Mouse (Mus musculus) adrenal gland (tissue): Measurements from ENCODE around the gene Apoa1.

ENCODE experiments used
- intact Hi-C: fragments of 180-260 bp; cut with DNase I; formaldehyde crosslinking; loops from one replicate; pipeline ENCODE4 v1.15.1; 2025

The Apoa1 gene

DNA sequence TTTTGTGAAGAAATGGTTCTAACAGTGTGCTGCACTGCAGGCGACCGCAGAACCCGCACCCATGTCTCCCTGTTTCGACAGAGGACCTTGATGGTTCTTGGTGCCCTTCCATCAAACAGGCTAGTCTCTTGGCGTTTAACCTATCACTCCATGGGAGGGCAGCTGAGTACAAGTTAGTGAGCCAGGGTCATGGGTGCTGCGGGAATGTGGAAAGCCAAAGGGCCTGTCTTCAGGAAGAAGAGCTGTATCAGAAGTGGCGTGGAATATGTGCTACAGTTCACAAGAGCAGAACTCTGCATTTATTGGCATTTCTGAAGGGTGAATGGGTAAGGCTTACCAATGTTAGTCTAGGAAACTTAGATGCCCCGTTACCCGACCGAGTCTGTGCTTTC, 13.4 kb upstream of the Apoa1 start:
- intact Hi-C loops = no loop called here

DNA sequence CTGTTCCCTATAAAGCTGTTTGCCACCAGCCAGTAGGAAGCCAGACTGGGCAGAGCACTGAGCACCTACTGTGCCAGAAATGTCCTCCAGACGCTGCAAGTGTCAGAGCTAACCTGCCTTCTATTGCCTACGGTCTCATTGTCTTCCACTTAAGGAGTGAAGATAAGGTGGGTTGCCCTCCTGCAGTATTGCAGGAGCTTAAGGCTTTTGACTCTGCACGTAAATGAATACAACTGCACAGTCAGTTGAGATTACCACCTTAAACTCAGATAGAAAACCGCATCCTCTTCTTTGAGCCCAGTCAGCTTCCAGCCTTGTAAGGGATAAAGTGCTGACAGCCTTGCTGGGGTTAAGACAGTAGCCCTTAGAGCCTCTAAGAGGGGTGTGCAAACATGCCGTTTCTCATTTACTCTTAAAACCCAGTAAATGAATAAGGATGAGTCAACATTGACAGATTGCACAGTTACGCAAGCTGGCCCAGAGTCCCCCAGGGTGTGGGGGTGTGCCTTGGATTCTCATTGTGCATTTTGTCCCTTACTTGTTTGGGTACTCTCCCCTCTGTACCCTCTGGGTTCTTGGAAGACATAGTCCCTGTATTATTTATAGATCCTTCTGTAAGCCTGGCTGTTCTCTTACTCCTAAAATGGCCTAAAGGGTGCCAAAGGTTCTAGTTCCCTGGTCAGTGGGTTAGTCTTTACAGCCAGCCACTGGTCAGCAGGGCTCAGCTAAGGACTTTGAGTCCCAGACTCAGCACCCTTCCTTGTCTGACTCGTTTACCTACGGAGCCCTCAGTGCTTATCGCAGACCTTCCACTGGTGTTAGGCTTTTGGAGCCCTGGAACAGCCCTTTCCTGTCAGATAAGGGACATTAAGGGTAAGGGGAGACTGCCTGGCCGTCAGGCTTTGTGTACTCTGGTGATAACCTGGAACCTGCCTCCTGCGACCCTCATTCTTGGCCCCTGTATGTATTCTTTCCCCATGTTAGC, 12.8 kb upstream of the Apoa1 start:
- intact Hi-C loops = no loop called here

DNA sequence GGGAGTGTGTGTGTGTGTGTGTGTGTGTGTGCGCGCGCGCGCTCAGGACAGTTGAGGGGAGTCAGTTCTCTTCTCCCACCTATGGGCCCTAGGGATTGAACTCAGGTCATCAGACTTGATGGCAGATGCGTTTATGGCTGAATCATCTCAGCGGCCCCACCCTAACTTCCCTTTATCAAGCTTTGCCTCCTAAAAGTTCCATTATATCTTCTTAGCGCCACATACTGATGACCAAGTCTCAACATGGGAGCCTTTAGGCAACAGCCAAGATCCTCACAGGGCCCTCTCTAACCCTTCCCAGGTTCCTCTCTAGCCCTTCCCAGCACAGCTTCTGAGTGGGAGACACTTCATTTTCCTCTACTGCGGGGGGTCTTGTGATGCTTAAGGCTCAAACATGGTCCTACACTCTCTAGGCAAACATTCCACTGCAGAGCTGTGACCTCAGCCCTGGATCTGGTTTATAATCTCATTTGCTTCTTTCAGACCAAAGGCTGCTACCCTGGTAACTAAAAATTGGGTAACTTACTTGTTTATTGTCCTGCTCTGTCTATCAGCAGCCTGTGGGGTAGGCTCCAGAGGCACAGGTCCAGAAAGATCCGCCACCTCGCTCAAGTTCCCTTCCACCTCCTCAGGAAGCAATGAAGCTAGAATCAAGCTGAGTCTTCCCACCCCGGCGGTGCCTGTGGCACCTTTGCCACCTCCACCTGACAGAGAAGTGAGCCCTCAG, 11.5 kb upstream of the Apoa1 start:
- intact Hi-C loops = no loop called here

DNA sequence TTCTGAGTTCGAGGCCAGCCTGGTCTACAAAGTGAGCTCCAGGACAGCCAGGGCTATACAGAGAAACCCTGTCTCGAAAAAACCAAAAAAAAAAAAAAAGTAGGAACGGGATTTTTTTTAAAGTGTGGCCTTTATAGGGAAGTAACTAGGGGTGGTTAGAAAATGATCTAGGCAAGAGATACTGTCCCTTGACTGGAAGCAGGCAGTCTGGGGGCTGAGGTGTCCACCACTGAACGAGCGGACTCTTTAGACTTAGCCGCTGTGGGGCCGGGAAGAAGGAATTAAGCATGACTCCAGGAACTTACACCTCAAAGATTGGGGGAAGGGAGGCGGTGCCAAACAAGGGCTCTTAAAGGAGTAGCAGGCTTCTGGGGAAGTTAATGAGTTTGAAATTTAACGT, 10.2 kb upstream of the Apoa1 start:
- intact Hi-C loops = no loop called here

DNA sequence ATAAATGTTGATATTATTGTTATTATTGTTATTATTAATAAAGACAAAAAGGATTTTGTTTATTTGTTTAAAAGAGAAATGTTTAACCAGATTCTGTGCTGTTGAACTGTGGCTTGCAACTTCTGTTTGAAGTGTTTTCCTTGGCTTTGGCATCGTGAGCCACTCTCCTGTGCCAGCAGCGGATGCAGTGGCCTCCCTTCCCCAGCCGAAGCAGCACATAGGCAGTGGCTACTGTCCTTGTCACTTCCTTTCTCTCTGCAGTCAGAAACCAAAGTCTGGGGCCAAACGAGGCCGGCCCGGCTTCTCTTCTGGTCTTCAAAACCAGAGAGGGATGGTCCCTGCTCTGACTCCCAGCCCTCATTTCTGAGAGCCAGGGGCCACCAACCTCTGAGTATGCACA, 5.3 kb upstream of the Apoa1 start:
- intact Hi-C loops = no loop called here

DNA sequence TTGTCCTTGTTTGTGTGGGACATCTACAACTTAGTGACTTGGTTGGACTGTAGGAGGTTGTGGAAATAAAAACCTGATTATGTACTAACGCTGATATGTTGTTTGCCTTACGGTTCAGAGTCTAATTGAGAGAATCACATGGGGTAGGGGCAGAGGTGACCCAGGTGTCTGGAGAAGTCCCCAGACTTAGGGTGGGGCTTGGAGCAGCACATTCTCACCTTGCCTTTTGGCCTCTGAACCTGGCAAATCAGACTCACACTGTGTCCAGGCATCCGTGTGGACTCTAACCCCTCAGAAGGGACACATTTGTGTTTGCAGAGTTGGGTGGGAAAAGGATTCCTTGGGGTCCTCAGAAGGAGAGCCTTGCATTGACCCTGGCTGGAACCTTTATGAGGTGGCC, 4.3 kb upstream of the Apoa1 start:
- intact Hi-C loops = no loop called here

DNA sequence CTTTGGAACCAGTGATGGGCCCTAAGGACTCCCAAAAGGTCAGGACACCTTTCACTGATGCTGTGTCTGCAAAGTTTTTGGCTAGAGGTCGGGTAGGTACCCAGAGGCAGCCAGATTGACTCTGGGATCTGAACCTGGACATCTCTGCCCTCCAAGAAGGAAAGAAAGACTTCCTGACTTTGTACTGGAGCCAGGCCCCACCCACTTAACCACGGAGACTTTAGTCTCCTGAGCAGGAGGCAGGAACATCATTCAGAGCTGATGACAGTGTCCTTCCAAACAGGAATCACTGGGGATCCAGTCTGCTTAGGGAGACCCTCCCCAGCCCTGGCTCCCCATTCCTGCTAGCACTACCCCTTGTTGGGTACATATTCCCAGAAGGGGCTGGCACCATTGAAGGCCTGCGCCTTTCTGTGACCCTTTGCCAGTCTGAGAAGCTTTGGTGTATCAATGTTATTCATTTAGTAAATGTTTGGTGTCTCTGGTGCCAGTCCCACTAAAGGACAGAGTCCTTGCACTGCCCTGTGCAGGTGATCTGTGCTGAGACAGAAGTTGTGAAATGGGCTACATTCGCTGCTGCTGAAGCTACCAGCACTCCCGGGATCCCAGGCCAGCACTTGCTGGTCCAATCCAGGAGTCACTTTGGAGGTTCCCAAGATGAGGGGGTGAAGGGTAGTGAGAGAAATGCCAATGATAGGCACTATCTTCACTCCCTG, 3.3 kb upstream of the Apoa1 start:
- intact Hi-C loops = no loop called here

DNA sequence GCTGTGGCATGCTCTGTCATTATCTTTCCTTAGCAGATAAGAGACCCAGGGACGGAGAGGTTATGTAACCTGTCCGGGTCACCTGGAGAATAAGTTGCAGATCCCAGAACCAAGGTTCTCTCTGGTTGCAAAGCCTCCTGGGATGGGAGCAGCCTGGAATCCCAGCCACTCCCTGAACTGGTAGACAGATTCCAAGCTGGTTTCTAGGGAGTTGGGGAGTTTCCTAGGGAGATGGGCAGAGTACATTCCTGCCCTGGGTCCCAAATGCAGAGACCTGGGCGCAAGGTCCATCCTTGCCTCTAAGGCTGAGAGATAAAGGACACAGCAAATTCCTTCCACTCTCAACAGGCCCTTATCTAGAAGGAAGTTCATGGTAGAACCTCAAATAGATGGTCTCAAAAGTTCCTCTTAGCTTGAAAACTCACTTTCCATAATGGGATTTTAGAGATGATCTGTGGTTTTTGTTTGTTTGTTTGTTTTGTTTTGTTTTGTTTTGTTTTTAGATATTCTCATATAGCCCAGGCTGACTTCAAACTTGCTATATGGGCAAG, 1.2 kb upstream of the Apoa1 start:
- intact Hi-C loops = no loop called here

DNA sequence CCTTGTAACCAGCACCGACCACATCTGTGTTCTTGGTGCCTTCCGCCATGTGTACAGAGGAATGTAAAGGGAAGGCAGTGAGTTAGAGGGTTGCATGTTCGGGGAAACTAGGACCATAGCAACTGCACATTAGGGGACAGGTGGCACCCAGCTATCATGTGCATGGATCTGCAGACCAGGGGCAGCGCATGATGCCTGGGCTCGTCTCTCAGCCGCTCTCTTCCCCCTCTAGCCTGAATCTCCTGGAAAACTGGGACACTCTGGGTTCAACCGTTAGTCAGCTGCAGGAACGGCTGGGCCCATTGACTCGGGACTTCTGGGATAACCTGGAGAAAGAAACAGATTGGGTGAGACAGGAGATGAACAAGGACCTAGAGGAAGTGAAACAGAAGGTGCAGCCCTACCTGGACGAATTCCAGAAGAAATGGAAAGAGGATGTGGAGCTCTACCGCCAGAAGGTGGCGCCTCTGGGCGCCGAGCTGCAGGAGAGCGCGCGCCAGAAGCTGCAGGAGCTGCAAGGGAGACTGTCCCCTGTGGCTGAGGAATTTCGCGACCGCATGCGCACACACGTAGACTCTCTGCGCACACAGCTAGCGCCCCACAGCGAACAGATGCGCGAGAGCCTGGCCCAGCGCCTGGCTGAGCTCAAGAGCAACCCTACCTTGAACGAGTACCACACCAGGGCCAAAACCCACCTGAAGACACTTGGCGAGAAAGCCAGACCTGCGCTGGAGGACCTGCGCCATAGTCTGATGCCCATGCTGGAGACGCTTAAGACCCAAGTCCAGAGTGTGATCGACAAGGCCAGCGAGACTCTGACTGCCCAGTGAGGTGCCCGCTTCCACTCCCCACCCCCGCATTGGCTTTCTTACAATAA, 1.4 kb downstream of the Apoa1 start:
- intact Hi-C loops = no loop called here

DNA sequence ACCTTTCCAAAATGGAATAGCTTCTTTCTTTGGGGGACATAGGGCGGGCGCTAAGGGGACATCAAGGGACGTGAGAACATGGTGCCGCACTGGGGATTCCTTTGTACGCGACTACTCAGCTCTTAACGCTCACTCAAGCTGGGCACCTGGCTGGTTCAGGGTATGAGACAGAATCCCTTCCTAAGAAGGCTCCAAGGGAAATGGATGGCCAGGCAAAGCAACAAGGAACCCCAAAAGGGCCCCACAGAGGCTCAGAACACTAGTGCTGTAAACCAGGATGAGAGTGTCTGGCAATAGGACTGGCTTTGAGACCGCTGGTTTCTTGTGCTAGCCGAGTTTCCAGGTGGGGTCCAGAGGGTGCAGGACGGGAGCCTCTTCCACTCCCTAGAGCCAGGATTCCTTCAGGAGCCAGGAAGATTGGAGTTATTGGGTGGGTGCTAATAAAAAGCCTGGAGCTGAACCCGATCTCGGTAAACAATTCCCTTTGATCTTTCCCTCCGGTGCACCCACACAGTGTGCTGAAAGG, 2.1 kb downstream of the Apoa1 start:
- intact Hi-C loops = no loop called here

DNA sequence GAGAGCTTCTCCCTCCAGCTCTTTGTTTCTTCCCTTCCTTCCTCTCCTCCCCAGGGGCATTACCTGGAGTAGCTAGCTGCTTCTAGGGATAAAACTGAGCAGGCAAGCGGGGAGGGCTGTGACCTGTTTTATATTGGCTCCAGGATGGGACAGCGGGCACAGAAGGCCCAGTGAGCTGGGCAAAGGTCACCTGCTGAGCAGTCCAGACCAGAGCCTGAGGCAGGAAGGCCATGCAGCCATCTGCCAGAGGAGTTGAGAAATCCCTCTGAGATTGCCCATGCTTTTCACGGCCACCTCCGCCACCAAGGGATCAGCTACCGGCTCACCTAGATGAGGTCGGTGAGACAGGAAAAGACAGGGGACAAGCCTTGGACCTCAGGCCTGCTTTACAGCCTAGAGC, 6.8 kb downstream of the Apoa1 start:
- intact Hi-C loops = no loop called here

DNA sequence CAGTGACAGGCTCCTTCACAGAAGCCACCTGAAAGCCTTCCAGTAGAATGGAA, 7.0 kb downstream of the Apoa1 start, which contains the start of gene Apoc3:
TSS of gene Apoc3 (minus strand) at position 41 of the 53 bp plus-strand sequence.
- intact Hi-C loops = no loop called here

DNA sequence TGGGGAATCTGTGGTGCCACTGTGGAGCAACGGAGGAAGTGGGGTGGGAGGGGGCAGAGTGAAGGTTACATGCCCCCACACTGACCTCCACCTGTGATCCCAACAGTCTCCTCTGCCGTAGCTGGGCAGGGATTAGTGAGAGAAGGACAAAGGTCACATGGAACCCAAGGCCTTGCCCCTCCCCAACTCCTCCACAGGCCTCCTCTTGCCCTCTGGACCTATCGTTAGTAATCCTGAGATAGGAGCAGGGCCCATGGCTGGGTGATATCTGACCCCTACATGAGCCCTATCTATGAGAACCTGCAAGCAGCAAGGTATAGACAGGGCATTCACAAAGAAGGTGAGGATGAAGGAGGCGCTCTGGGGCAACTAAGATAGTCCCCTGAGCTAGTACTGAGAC, 7.3 kb downstream of the Apoa1 start:
- intact Hi-C loops = no loop called here

DNA sequence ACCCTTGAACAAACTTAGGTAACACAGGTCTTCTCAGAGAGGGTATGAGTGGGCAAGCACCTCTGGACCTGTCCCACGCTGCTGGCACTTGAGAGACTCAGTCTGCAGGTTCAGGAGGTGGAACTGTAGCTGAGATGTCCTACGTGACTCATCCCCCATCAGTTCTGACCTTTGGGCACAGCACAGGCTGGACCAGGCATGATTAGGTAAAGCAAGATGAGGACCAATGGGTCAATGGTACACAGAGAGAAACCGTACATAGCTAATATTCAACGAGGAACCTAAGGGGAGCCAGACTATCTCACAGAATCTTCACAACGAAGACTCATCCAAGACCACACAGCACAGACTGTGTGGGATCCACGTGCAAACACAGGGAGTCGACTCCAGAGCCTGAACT, 10.5 kb downstream of the Apoa1 start:
- intact Hi-C loops = no loop called here

DNA sequence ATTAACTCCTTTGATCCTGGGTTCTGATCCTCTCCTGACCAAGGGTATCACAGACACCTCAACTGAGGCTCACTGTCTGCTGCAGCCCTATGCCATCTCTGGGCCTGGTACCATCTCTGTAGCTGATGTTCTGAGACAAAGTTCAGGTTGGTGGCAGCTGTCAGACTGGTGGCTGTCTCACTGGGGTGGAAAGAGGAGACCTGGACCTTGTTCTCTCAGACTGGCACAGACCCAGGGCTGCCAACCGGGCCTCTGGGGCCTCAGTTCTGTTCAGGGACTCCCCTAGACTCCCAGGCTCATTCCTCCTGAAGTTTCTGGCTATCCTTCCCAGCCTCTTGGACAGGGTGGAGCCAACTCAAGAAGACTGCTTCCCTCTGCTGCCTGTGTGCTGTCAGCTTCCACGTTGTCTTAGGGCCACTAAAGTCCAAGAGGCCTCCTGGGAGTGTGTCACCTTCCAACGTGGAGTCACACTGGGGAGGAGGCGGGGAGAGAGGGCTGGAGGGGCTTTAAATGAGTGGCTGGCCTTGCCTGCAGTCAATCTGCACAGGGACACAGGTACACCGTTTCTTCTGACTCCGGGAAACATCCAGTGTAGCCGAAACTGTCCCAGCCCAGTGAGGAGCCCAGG, 12.3 kb downstream of the Apoa1 start, which contains the start of gene Apoa4:
TSS of gene Apoa4 (plus strand) at position 171 of the 628 bp plus-strand sequence.
- intact Hi-C loops = loop anchor here (10.0 kb wide), 1 partner anchor 46 kb away; no protein-coding TSS in a partner anchor

DNA sequence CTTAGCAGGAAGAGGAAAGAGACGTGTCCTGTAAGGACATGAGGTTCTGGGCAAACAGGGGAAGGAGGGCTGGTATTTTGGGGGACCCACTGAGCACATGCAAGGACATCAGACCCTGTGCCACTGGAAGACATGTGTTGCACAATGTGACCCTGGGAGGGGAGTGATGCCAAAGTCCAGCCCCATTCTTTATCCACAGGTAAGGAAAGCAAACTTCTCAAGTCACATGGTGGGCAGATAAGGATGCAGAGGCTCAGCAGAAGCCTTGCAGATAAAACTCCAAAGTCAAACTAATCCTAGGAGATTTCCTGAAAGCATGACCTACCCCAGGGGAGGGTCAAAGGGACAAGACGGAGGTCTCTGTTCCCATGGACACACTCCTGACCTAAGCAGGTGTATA, 13.4 kb downstream of the Apoa1 start:
- intact Hi-C loops = loop anchor here (10.0 kb wide), 1 partner anchor 47 kb away; no protein-coding TSS in a partner anchor

DNA sequence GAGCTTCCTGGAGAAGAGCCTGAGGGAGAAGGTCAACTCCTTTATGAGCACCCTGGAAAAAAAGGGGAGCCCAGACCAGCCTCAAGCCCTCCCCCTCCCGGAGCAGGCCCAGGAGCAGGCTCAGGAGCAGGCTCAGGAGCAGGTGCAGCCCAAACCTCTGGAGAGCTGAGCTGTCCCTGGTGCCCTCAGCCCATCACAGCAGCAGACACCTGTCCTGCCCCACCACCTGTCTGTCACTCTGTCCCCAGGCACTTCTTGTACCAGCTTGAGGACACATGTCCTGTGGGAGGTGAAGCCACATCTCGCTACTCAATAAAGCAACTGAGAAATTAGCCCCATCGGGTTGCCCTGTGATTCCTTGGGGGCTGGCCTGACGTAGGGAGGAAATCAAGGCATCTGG, 14.7 kb downstream of the Apoa1 start:
- intact Hi-C loops = loop anchor here (10.0 kb wide), 1 partner anchor 48 kb away; no protein-coding TSS in a partner anchor

DNA sequence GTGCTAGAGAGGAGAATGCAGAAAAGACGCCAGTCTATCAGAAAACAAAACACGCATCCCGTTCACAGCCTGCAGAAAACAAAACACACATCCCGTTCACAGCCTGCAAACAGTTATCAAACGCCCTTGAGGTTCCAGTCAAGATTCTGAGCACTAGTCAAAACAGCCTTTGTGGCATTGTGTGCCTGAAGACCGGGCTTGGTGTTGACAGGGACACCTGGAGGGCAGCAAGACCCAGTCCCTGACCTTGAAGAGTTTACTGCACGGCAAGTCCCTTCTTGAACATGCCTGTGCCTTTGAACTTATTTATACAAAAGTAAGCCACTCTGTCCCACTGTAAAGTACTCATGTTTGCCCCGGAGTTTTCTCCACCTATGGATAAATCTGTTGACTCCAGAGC, 15.2 kb downstream of the Apoa1 start:
- intact Hi-C loops = loop anchor here (10.0 kb wide), 1 partner anchor 49 kb away; no protein-coding TSS in a partner anchor

DNA sequence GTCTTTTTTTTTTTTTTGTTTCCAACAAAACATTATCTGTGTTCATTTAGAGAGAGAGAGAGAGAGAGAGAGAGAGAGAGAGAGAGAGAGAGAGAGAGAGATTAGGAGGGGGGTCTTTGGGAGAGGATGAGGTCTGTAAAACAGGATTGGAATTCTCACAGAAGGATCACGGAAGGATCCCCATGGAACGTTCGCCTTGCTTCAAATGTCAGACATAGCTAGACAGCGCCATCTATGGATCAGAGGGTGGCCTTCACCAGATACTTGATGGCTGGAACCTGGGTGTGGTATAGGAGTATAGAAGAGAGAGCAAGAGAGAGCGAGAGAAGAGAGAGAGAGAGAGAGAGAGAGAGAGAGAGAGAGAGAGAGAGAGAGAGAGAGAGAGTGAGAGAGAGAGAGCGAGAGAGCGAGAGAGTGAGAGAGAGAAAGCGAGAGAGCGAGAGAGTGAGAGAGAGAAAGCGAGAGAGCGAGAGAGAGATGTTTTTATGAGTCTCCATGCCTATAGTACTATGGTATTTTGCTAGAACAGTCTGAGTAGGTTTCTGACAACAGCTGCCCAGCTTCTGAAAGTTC, 18.5 kb downstream of the Apoa1 start:
- intact Hi-C loops = loop anchor here (5.0 to 10.0 kb wide), 2 partner anchors 52 to 245 kb away; no protein-coding TSS in a partner anchor

DNA sequence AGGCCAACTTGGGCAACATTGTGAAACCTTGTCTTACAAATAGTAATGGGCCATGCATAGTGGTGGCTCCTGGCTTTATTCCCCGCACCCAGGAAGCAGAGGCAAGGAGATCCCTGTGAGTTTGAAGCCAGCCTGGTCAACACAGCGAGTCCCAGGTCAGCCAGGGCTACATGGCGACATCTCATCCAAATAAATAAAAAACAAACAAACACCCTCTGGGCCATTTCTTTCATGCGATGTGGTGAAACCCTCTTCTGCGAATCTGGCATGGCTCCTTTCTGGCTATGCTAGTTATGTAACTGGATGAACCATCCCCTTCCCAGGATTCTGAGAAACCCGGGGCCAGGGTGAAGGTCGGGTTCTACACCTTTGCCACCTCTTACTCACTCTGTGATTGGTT, 27.8 kb downstream of the Apoa1 start:
- intact Hi-C loops = no loop called here
